Mouse (Mus musculus): ENCODE measurements around the gene Zfp13.

- TF ChIP-seq POLR2A (IDR thresholded peaks at IDR 0.05; ENCODE audit: control insufficient read depth in 1 of 2, insufficient read depth in 1 of 2, low read depth in 1 of 2, low read length in 2 of 2, poor library complexity in 1 of 2) (peak in 1 of 2 experiments; percentile 64; a peak in 3 of 4 replicates), CTCF (IDR thresholded peaks at IDR 0.05 in 2 of 3, conservative IDR thresholded peaks at IDR 0.05 in 1 of 3; ENCODE audit: control insufficient read depth in 1 of 3, insufficient read depth in 1 of 3, low read depth in 2 of 3, low read length in 3 of 3, poor library complexity in 1 of 3, severe bottlenecking in 1 of 3) (no peak), CHD2 (IDR thresholded peaks at IDR 0.05; ENCODE audit: low read length) (no peak), TCF12 (IDR thresholded peaks at IDR 0.05; ENCODE audit: low read depth, low read length) (no peak), ETS1 (IDR thresholded peaks at IDR 0.05; ENCODE audit: low read depth, low read length) (no peak), ZMIZ1 (IDR thresholded peaks at IDR 0.05; ENCODE audit: low read depth, low read length) (no peak), NRF1 (IDR thresholded peaks at IDR 0.05; ENCODE audit: insufficient read depth, low read depth, low read length, poor library complexity, severe bottlenecking) (no peak), EP300 (IDR thresholded peaks at IDR 0.05; ENCODE audit: low read depth in 1 of 2, low read length in 2 of 2) (no peak), E2F4 (IDR thresholded peaks at IDR 0.05; ENCODE audit: borderline replicate concordance, low read depth, low read length) (no peak)
Observed at GRCm38 (mm10) chr17:23550188-23550791, 49.0 kb downstream of the Zfp13 start.

All from MEL (cell line).